Mouse (Mus musculus) hindbrain, embryonic 12.5 days (tissue): ENCODE measurements around the gene Stra8. TPM values are rescaled to one million over a fixed set of nuclear protein-coding genes. Genes with fewer than 3 reads are reported as not detected.
A peak's percentile ranks its signal among the peaks of the same experiment; 100 is the strongest.

ENCODE experiments used
- ATAC-seq: fragments of 200-750 bp; cut with Nextera tagmentation; 2 replicates; pipeline ENCODE4 v1.8.0; 2017; ENCODE audit warnings: moderate TSS enrichment; ENCODE audit not compliant: low FRiP score
- H3K27ac ChIP-seq: fragments of 300-500 bp; sonication (generic); 2 replicates; pipeline ENCODE4 v1.5.1; 2016; ENCODE audit warnings: mild to moderate bottlenecking
- H3K27me3 ChIP-seq: fragments of 300-500 bp; sonication (generic); 2 replicates; pipeline ENCODE4 v1.6.1; 2016; ENCODE audit warnings: mild to moderate bottlenecking
- H3K36me3 ChIP-seq: fragments of 300-500 bp; sonication (generic); 2 replicates; pipeline ENCODE4 v1.6.1; 2016; ENCODE audit warnings: mild to moderate bottlenecking
- H3K4me1 ChIP-seq: fragments of 300-500 bp; sonication (generic); 2 replicates; pipeline ENCODE4 v1.6.1; 2016
- H3K4me2 ChIP-seq: fragments of 300-500 bp; sonication (generic); replicated peaks from 2 replicates; pipeline ENCODE4 v1.6.1; 2016; ENCODE audit warnings: mild to moderate bottlenecking
- H3K4me3 ChIP-seq: fragments of 300-500 bp; sonication (generic); 2 replicates; pipeline ENCODE4 v1.5.1; 2016; ENCODE audit warnings: mild to moderate bottlenecking
- H3K9ac ChIP-seq: fragments of 300-500 bp; sonication (generic); 2 replicates; pipeline ENCODE4 v1.6.1; 2016; ENCODE audit warnings: mild to moderate bottlenecking, moderate library complexity
- H3K9me3 ChIP-seq: fragments of 300-500 bp; sonication (generic); replicated peaks from 2 replicates; pipeline ENCODE4 v1.6.1; 2016; ENCODE audit warnings: mild to moderate bottlenecking
- WGBS: fragments of 180-500 bp; shearing (Covaris S2); methylation state at CpG from one replicate; pipeline ENCODE4 v1.1.7; 2016; 5-methylcytosine and 5-hydroxymethylcytosine counted together
- polyA plus RNA-seq: library from polyadenylated mRNA; unstranded; fragments of >200 nt; fragmentation: Nextera tagmentation; extraction: Ambion mirVana; gene quantifications from 2 replicates; pipeline ENCODE4 v1.2.1, GENCODE M21; 2016

The Stra8 gene
- polyA plus RNA-seq, 1 experiment from 2014 or later: not detected

GRCm38 (mm10) chr6:34927594-34927993 lies 7.6 kb downstream of the Stra8 start:
- Histone ChIP-seq H3K27ac (no peak overlapping the region), H3K4me1 (no peaks in the 10 kb centered on the region), H3K4me2 (no peak overlapping the region), H3K27me3 (no peaks in the 10 kb centered on the region), H3K9me3 (no peaks in the 10 kb centered on the region), H3K4me3 (no peak overlapping the region), H3K9ac (no peak overlapping the region), H3K36me3 (no peaks in the 10 kb centered on the region)
- no peak for ATAC-seq
- WGBS: 94% methylated on average over 8 of the region's 8 CpGs

DNA sequence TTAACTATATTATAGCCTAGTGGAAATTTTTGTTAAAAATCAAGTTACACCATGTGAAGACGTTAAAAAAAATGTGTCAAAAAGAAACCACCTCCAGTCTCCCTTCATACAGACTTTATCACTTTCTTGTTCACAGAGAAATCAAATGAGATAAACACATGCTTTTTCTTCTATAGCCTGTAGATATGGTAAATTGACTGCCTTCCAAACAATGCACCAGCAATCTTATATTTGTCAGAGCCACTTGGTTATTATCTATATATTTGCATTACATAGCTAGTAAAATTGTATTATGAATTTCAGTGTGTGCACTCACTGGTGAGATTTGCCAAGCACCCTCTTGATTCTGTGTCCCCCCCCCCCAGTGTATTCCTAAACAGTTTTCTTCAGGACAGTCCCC lies 12.7 kb downstream of the Stra8 start:
- no peaks in the 10 kb centered on the region for H3K36me3 ChIP-seq
- H3K4me3 ChIP-seq: no peak overlapping the region
- H3K4me1 ChIP-seq: no peaks in the 10 kb centered on the region
- H3K9ac ChIP-seq: no peak overlapping the region
- H3K4me2 ChIP-seq: no peak overlapping the region
- H3K27ac ChIP-seq: no peak overlapping the region
- no peak for ATAC-seq
- H3K27me3 ChIP-seq: no peaks in the 10 kb centered on the region
- no peaks in the 10 kb centered on the region for H3K9me3 ChIP-seq
- 85% methylated on average over 1 of the region's 1 CpGs for WGBS

GRCm38 (mm10) chr6:34936743-34937142 lies 16.8 kb downstream of the Stra8 start:
- H3K27me3 ChIP-seq: no peaks in the 10 kb centered on the region
- H3K27ac ChIP-seq: no peak overlapping the region
- H3K4me3 ChIP-seq: no peak overlapping the region
- WGBS: 63% methylated on average over 5 of the region's 5 CpGs
- no peaks in the 10 kb centered on the region for H3K36me3 ChIP-seq
- no peak overlapping the region for H3K9ac ChIP-seq
- H3K4me1 ChIP-seq: no peaks in the 10 kb centered on the region
- H3K4me2 ChIP-seq: no peak overlapping the region
- no peak for ATAC-seq
- H3K9me3 ChIP-seq: no peaks in the 10 kb centered on the region

GRCm38 (mm10) chr6:34938280-34938928 lies 18.4 kb downstream of the Stra8 start:
- 65% methylated on average over 7 of the region's 7 CpGs for WGBS
- Histone ChIP-seq H3K4me2 (no peak overlapping the region), H3K4me1 (no peaks in the 10 kb centered on the region), H3K36me3 (no peaks in the 10 kb centered on the region), H3K27ac (no peak overlapping the region), H3K9ac (no peak overlapping the region), H3K27me3 (no peaks in the 10 kb centered on the region), H3K9me3 (no peaks in the 10 kb centered on the region), H3K4me3 (no peak overlapping the region)
- no peak for ATAC-seq

DNA sequence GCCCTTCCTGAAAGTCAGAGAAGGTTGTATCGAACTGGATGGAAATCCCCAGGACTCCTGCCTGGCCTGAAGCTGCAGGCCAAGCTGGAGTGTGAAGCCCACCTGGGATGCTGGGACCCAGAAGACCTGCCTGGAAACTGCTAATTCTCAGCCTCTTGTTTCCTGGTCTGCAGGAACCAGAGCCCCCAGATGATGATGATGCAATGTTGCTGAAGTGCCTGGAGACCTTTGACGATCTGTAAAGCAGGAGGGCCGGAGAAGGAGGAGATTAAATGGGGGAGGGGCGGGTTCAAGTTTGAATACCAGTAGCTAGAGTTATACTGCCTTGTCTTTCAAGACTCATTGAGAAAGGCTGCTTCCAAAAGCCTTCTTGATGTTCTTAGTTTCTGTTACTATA lies 19.0 kb downstream of the Stra8 start:
- 61% methylated on average over 4 of the region's 4 CpGs for WGBS
- Histone ChIP-seq H3K9ac (no peak overlapping the region), H3K4me3 (no peak overlapping the region), H3K27me3 (no peaks in the 10 kb centered on the region), H3K4me2 (no peak overlapping the region), H3K9me3 (no peaks in the 10 kb centered on the region), H3K36me3 (no peaks in the 10 kb centered on the region), H3K27ac (no peak overlapping the region), H3K4me1 (no peaks in the 10 kb centered on the region)
- ATAC-seq: no peak

DNA sequence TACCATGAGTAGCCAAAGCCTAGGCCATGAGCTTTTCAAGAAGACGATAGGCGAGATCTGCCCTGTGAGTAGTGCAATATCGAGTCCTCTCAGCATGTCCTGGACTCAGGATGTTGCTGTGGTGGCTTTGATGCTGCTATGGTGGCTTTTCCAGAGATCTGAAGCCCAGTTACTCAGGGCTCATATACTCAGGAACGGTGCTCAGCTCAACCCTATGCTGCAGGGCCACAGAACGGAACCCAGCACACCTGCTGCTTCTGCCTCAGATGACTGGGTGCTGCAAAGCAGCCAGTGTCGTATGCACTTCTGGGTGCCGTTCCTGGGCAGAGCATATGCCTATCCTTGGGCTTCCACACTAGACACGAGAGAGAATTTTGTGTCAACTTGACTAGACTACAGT lies 19.5 kb downstream of the Stra8 start:
- Histone ChIP-seq H3K4me3 (no peak overlapping the region), H3K27me3 (no peaks in the 10 kb centered on the region), H3K9ac (no peak overlapping the region), H3K4me2 (no peak overlapping the region), H3K4me1 (no peaks in the 10 kb centered on the region), H3K36me3 (no peaks in the 10 kb centered on the region), H3K9me3 (no peaks in the 10 kb centered on the region), H3K27ac (no peak overlapping the region)
- no peak for ATAC-seq
- WGBS: 89% methylated on average over 8 of the region's 8 CpGs

- H3K9ac ChIP-seq: no peak overlapping the region
- no peak overlapping the region for H3K4me3 ChIP-seq
- H3K4me1 ChIP-seq: no peaks in the 10 kb centered on the region
- no peak overlapping the region for H3K27ac ChIP-seq
- H3K27me3 ChIP-seq: no peaks in the 10 kb centered on the region
- 61% methylated on average over 2 of the region's 2 CpGs for WGBS
- no peaks in the 10 kb centered on the region for H3K36me3 ChIP-seq
- no peak for ATAC-seq
- H3K9me3 ChIP-seq: no peaks in the 10 kb centered on the region
- no peak overlapping the region for H3K4me2 ChIP-seq
Observed at GRCm38 (mm10) chr6:34941496-34941895, 21.5 kb downstream of the Stra8 start.

DNA sequence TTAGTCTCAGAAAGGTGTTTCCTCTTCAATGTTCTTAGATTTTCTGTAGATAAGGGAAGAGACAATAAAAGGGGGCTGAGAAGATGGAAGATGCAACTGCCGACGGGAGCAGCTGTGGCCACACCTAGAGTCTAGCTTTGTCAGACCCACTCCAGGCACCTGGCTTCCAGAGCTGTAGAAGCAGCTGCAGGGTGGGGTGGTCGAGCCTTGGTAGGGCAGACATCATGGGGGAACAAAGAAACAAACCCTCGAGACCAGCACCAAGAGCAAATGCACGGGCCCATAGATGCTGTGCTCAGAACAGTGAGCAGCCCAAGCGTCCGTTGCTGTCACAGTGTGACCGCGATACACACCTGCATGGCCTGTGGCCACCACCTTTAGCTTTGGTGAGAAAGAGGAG lies 22.5 kb downstream of the Stra8 start:
- Histone ChIP-seq H3K9ac (no peak overlapping the region), H3K4me3 (no peak overlapping the region), H3K4me1 (no peaks in the 10 kb centered on the region), H3K27ac (no peak overlapping the region), H3K9me3 (no peaks in the 10 kb centered on the region), H3K36me3 (no peaks in the 10 kb centered on the region), H3K4me2 (no peak overlapping the region), H3K27me3 (no peaks in the 10 kb centered on the region)
- no peak for ATAC-seq
- 87% methylated on average over 9 of the region's 9 CpGs for WGBS

DNA sequence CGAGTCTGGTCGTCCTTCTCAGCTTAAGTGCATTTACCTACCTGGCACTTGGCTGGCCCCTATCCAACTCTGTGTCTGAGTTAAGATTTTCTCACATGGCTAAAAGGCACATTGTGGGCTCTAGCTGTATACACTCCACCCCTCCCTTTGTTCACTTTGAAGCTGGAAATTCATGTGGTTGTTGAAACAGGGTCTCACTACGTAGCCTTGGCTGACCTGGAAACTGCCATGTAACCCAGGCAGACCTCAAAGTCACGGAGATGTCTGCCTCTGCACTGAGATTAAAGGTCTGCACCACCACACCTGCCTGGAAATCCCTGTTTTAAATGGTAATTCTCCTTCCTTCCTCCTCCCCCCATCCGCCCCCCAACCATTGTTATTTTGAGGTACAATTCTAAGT lies 23.5 kb downstream of the Stra8 start:
- WGBS: 81% methylated on average over 5 of the region's 5 CpGs
- Histone ChIP-seq H3K4me1 (0 out of 2 replicates have a peak, but pooled peaks cover under 1% of the 10 kb centered on the region), H3K9ac (no peak overlapping the region), H3K36me3 (no peaks in the 10 kb centered on the region), H3K4me2 (no peak overlapping the region), H3K27me3 (peaks cover 3% of the 10 kb centered on the region; the same call in 1 of the 2 replicates), H3K27ac (no peak overlapping the region), H3K4me3 (no peak overlapping the region), H3K9me3 (no peaks in the 10 kb centered on the region)
- no peak for ATAC-seq

DNA sequence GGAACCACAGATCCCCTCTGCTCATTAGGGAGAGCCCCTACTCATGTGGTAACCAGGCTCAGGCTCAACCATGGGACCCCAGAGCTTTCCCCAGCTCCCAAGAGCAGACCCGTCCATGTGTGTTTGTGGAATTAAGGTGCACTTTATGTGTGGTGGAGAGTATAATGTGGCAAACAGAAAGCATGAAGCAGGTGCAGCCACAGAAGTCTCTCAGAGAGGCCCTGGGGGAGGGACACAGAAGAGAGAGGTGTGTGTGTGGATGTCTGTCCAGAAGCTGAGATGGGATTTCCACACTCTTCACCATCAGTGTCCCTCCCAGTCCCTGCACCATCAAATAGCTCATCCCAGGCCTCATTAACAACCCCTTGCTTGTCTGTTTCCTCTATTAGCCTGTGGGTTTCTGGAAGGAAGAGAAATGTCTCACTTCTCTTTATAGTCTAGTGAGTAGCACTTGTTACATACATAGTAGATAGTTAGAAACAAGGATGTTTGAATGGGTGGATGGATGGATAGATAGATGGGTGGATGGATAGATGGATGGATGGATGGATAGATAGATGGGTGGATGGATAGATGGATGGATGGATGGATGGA lies 26.6 kb downstream of the Stra8 start:
- WGBS: 87% methylated on average over 1 of the region's 1 CpGs
- no peak for ATAC-seq

DNA sequence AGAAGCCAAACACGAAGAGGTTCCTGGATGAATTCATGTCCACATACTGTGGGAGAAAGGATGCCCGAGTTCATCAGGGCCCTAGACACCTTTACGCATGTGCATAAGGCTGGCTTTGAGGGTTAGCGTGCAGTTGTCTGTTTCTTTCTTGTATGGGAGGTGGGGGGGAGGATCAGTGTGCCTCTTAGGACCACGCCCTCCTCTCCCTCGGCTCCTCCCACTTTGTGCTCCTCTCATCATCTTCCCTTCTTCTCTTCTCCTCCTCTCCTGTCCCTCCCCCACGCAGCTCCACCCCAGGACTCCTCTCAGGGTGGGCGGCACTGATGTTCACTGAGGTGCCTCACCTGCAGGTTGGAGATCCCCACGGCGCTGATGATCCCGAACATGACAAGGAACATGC lies 28.5 kb downstream of the Stra8 start:
- ATAC-seq: no peak
- Histone ChIP-seq H3K27ac (no peak overlapping the region), H3K9me3 (no peaks in the 10 kb centered on the region), H3K4me3 (peak overlapping the region; percentile 18; the same call in 1 of the 2 replicates), H3K4me2 (peak overlapping the region; percentile 42), H3K36me3 (no peaks in the 10 kb centered on the region), H3K9ac (no peak overlapping the region), H3K27me3 (peaks cover 3% of the 10 kb centered on the region; the same call in 1 of the 2 replicates), H3K4me1 (0 out of 2 replicates have a peak, but pooled peaks cover 2% of the 10 kb centered on the region)
- WGBS: 23% methylated on average over 11 of the region's 11 CpGs

More for the DNA sequence above, 26.6 kb downstream of the Stra8 start:
- Histone ChIP-seq H3K4me1 (0 out of 2 replicates have a peak, but pooled peaks cover 2% of the 10 kb centered on the region), H3K4me2 (no peak overlapping the region), H3K9ac (no peak overlapping the region), H3K9me3 (no peaks in the 10 kb centered on the region), H3K27ac (no peak overlapping the region), H3K36me3 (no peaks in the 10 kb centered on the region), H3K27me3 (peaks cover 3% of the 10 kb centered on the region; the same call in 1 of the 2 replicates), H3K4me3 (no peak overlapping the region)

- no peak for ATAC-seq
- Histone ChIP-seq H3K4me3 (no peak overlapping the region), H3K4me2 (no peak overlapping the region), H3K27ac (no peak overlapping the region), H3K9ac (no peak overlapping the region), H3K36me3 (no peaks in the 10 kb centered on the region), H3K27me3 (peaks cover 3% of the 10 kb centered on the region; the same call in 1 of the 2 replicates), H3K9me3 (no peaks in the 10 kb centered on the region), H3K4me1 (peaks cover 15% of the 10 kb centered on the region; the same call in 1 of the 2 replicates)
- 89% methylated on average over 7 of the region's 7 CpGs for WGBS
Observed at GRCm38 (mm10) chr6:34951518-34951917, 31.6 kb downstream of the Stra8 start.
